Mouse (Mus musculus): ENCODE measurements around the gene Vmn2r12. TPM values are rescaled to one million over a fixed set of nuclear protein-coding genes. Genes with fewer than 3 reads are reported as not detected.
"Not testable (repeated sequence)": the region's sequence is repeated elsewhere in the genome, so short reads cannot be mapped to it uniquely, and the experiment has no call there.

The Vmn2r12 gene
- total RNA-seq (2021) = not detected

- DNase-seq; intact Hi-C loops (cut with DNase I): not testable (repeated sequence)
Measured at GRCm38 (mm10) chr5:109097850-109098249, at the start of gene Vmn2r12. Gene Vmn2r12, minus strand, starts transcription at chr5:109097950.

- no peak for DNase-seq
- intact Hi-C loops (cut with DNase I) = no loop called here
Measured at GRCm38 (mm10) chr5:109139546-109139945, 41.8 kb upstream of the Vmn2r12 start.

- no peak for DNase-seq
- intact Hi-C loops (cut with DNase I) = no loop called here
Measured at GRCm38 (mm10) chr5:109136731-109137130, 39.0 kb upstream of the Vmn2r12 start.

GRCm38 (mm10) chr5:109096482-109096881, 1.3 kb downstream of the Vmn2r12 start:
- intact Hi-C loops (cut with DNase I); DNase-seq: not testable (repeated sequence)

GRCm38 (mm10) chr5:109072016-109072415, 25.7 kb downstream of the Vmn2r12 start:
- DNase-seq; intact Hi-C loops (cut with DNase I): not testable (repeated sequence)

GRCm38 (mm10) chr5:109059469-109059868, 38.3 kb downstream of the Vmn2r12 start, which contains the start of gene Vmn2r11:
Gene Vmn2r11, minus strand, starts transcription at chr5:109059569.
- intact Hi-C loops (cut with DNase I); DNase-seq: not testable (repeated sequence)

- intact Hi-C loops (cut with DNase I) = no loop called here
- no peak for DNase-seq
Measured at GRCm38 (mm10) chr5:109055286-109055685, 42.5 kb downstream of the Vmn2r12 start.

Other genes starting within 250 kb of the Vmn2r12 start
- gene Vmn2r9, start 245.3 kb downstream of the Vmn2r12 start, total RNA-seq (2021) = not detected
- not detected for gene Vmn2r10, start 91.4 kb downstream of the Vmn2r12 start, total RNA-seq (2021)
- not detected for gene Vmn2r11, start 38.4 kb downstream of the Vmn2r12 start, total RNA-seq (2021)
- gene Vmn2r13, start 94.2 kb upstream of the Vmn2r12 start, total RNA-seq (2021) = not detected
- gene Vmn2r14, start 126.8 kb upstream of the Vmn2r12 start, total RNA-seq (2021) = not detected
- gene Vmn2r15, start 199.7 kb upstream of the Vmn2r12 start, total RNA-seq (2021) = not detected
- gene Vmn2r16, start 232.2 kb upstream of the Vmn2r12 start, total RNA-seq (2021) = not detected